Mouse (Mus musculus) cortical plate, adult 2 months (tissue): ENCODE results near the gene Rbms1.

Source experiments
- CTCF ChIP-seq: fragments of 200-500 bp; IDR thresholded peaks from 2 replicates; pipeline ENCODE4 v1.5.1; 2011; ENCODE audit warnings: mild to moderate bottlenecking, control low read depth, low read length; ENCODE audit not compliant: insufficient read depth; ENCODE audit errors: extremely low read depth
- POLR2A ChIP-seq: fragments of 200-500 bp; IDR thresholded peaks from 2 replicates; pipeline ENCODE4 v1.6.1; 2011; ENCODE audit warnings: mild to moderate bottlenecking, low read length, control low read depth; ENCODE audit not compliant: insufficient read depth; ENCODE audit errors: extremely low read depth

DNA sequence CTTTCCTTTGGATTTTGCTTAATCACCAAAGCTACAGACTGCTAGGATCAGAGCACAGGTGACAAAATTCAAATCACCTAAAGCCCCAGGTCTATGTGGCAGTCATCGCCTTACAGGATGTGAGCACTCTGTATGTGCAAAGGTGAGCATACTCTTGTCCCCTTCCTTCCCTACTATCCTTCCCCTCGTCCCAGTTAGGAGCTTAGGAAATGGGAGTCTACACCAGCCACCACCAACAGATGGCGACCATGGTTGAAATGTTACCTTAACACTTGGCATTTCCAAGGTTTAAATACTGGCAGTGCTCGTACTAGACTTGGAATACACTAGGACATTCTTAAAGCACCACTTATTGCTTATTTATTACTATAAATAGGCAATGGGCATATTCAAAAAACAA is 160.8 kb downstream of the Rbms1 start:
- peak; percentile 68 for TF ChIP-seq CTCF
- TF ChIP-seq POLR2A: no peak
